Mouse (Mus musculus): ENCODE measurements around the gene Serpinb6d. TPM values are rescaled to one million over a fixed set of nuclear protein-coding genes. Genes with fewer than 3 reads are reported as not detected.

Serpinb6d gene
- total RNA-seq (2023; ENCODE audit: inconsistent age): not detected in 4 replicates

DNA sequence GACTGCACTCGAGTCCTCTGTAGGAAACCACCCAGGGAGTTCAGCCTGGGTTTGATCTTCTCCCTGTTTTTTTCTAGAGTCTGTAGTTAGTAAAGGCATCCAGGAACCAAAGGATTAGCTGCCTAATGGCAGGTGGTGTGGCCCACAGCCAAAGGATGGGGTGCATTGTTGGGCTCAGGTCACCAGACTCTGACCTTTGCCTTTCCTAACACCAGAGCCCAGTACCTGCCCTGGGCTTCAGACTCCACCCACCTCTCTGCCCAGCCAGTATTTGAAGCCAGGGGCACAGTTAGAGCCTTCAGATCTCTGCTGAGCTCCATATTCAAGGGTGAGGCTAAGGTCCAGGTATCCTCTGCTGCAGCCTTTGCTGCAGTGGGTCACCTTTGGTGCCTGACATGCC lies at the start of gene Serpinb6d:
TSS of gene Serpinb6d (plus strand) at position 301 of the 400 bp plus-strand sequence.

Other genes with a start within 250 kb of the Serpinb6d start
- not detected in 4 replicates for gene Serpinb9g, start 176.6 kb upstream of the Serpinb6d start, total RNA-seq (2023; ENCODE audit: inconsistent age)
- gene Serpinb6e, start 182.0 kb downstream of the Serpinb6d start, total RNA-seq (2023; ENCODE audit: inconsistent age): not detected in 4 replicates
- gene Serpinb6c, start 244.3 kb downstream of the Serpinb6d start, total RNA-seq (2023; ENCODE audit: inconsistent age): 0.42 TPM in 1 of 4 replicates, not detected in the others